Mouse (Mus musculus) MEL (cell line): ENCODE measurements around the gene Ilf2. TPM values are rescaled to one million over a fixed set of nuclear protein-coding genes. Genes with fewer than 3 reads are reported as not detected.

ENCODE experiments used
- DNase-seq: peaks from one replicate; pipeline ENCODE4 v3.0.0; 2011; ENCODE audit warnings: low read depth, low spot score
- H3K27ac ChIP-seq: 2 replicates; pipeline ENCODE4 v1.5.1; 2012; ENCODE audit warnings: low read depth, mild to moderate bottlenecking, control low read depth, low read length, moderate library complexity; ENCODE audit not compliant: control insufficient read depth
- H3K27me3 ChIP-seq, 2 experiments: fragments of 150-350 bp in 1 of 2; sonication (generic) in 1 of 2; 2 replicates each; pipeline ENCODE4 v1.6.1; 2012; ENCODE audit warnings: low read length in 2 of 2, mild to moderate bottlenecking in 2 of 2, improper control_type of control experiment in 1 of 2, moderate library complexity in 1 of 2; ENCODE audit not compliant: insufficient read depth in 2 of 2, control insufficient read depth in 1 of 2
- H3K36me3 ChIP-seq, 2 experiments: 2 replicates each; pipeline ENCODE4 v1.6.1; 2012 to 2014; ENCODE audit warnings: low read length in 2 of 2, improper control_type of control experiment in 1 of 2, inconsistent platforms in 1 of 2, mild to moderate bottlenecking in 1 of 2; ENCODE audit not compliant: insufficient read depth in 2 of 2, control insufficient read depth in 1 of 2
- H3K4me1 ChIP-seq, 2 experiments: fragments of 150-350 bp in 1 of 2; sonication (generic) in 1 of 2; 2 replicates each; pipeline ENCODE4 v1.6.1; 2012; ENCODE audit warnings: low read length in 2 of 2, improper control_type of control experiment in 1 of 2, mild to moderate bottlenecking in 1 of 2; ENCODE audit not compliant: insufficient read depth in 2 of 2, control insufficient read depth in 1 of 2
- H3K4me3 ChIP-seq, 2 experiments: fragments of 150-350 bp in 1 of 2; sonication (generic) in 1 of 2; 2 replicates each; pipeline ENCODE4 v1.5.1; 2012; ENCODE audit warnings: low read depth in 2 of 2, low read length in 2 of 2, mild to moderate bottlenecking in 2 of 2, moderate library complexity in 2 of 2, control low read depth in 1 of 2, improper control_type of control experiment in 1 of 2; ENCODE audit not compliant: control insufficient read depth in 1 of 2, insufficient read depth in 1 of 2
- H3K79me2 ChIP-seq: 2 replicates; pipeline ENCODE4 v1.6.1; 2012; ENCODE audit warnings: mild to moderate bottlenecking, low read length, moderate library complexity; ENCODE audit not compliant: control insufficient read depth, poor library complexity, insufficient read depth
- H3K9ac ChIP-seq: 2 replicates; pipeline ENCODE4 v1.6.1; 2012; ENCODE audit warnings: low read depth, mild to moderate bottlenecking, control low read depth, low read length, moderate library complexity; ENCODE audit not compliant: control insufficient read depth, poor library complexity, severe bottlenecking
- H3K9me3 ChIP-seq: fragments of 150-350 bp; sonication (generic); replicated peaks from 2 replicates; pipeline ENCODE4 v1.6.1; 2012; ENCODE audit warnings: mild to moderate bottlenecking, low read length, improper control_type of control experiment, moderate library complexity; ENCODE audit not compliant: insufficient read depth
- BHLHE40 ChIP-seq: IDR thresholded peaks from 2 replicates; pipeline ENCODE4 v1.6.1; 2012; ENCODE audit warnings: low read depth, mild to moderate bottlenecking, inconsistent platforms, low read length, improper control_type of control experiment, borderline replicate concordance
- CHD2 ChIP-seq: IDR thresholded peaks from 2 replicates; pipeline ENCODE4 v1.6.1; 2011; ENCODE audit warnings: low read length, improper control_type of control experiment
- CTCF ChIP-seq, 3 experiments: IDR thresholded peaks in 2 of 3; conservative IDR thresholded peaks in 1 of 3; 2 replicates each; pipeline ENCODE4 v1.5.1; 2011 to 2012; ENCODE audit warnings: low read length in 3 of 3, low read depth in 2 of 3, mild to moderate bottlenecking in 2 of 3, improper control_type of control experiment in 1 of 3, inconsistent platforms in 1 of 3, mixed read lengths in 1 of 3, moderate library complexity in 1 of 3; ENCODE audit not compliant: control insufficient read depth in 1 of 3, insufficient read depth in 1 of 3, poor library complexity in 1 of 3, severe bottlenecking in 1 of 3
- E2F4 ChIP-seq: IDR thresholded peaks from 2 replicates; pipeline ENCODE4 v1.6.1; 2011; ENCODE audit warnings: low read depth, low read length, improper control_type of control experiment, borderline replicate concordance
- ELF1 ChIP-seq: IDR thresholded peaks from 2 replicates; pipeline ENCODE4 v1.6.1; 2014; ENCODE audit warnings: low read depth, mild to moderate bottlenecking, inconsistent platforms, low read length, improper control_type of control experiment, moderate library complexity
- EP300 ChIP-seq, 2 experiments: IDR thresholded peaks; 2 replicates each; pipeline ENCODE4 v1.6.1; 2011; ENCODE audit warnings: improper control_type of control experiment in 2 of 2, low read length in 2 of 2, low read depth in 1 of 2, mild to moderate bottlenecking in 1 of 2
- ETS1 ChIP-seq: IDR thresholded peaks from 2 replicates; pipeline ENCODE4 v1.6.1; 2012; ENCODE audit warnings: low read depth, mild to moderate bottlenecking, inconsistent platforms, low read length, improper control_type of control experiment, moderate library complexity
- GABPA ChIP-seq: IDR thresholded peaks from 2 replicates; pipeline ENCODE4 v1.6.1; 2012; ENCODE audit warnings: low read depth, mild to moderate bottlenecking, inconsistent platforms, low read length, improper control_type of control experiment, moderate library complexity
- HCFC1 ChIP-seq: IDR thresholded peaks from 2 replicates; pipeline ENCODE4 v1.6.1; 2012; ENCODE audit warnings: low read depth, mild to moderate bottlenecking, inconsistent platforms, low read length, improper control_type of control experiment, moderate library complexity
- MAX ChIP-seq: IDR thresholded peaks from 2 replicates; pipeline ENCODE4 v1.6.1; 2011; ENCODE audit warnings: low read length, improper control_type of control experiment
- MAZ ChIP-seq: IDR thresholded peaks from 2 replicates; pipeline ENCODE4 v1.6.1; 2012; ENCODE audit warnings: low read depth, mild to moderate bottlenecking, inconsistent platforms, low read length, improper control_type of control experiment
- NELFE ChIP-seq: IDR thresholded peaks from 2 replicates; pipeline ENCODE4 v1.6.1; 2011; ENCODE audit warnings: low read depth, low read length, improper control_type of control experiment
- NRF1 ChIP-seq: IDR thresholded peaks from 2 replicates; pipeline ENCODE4 v1.6.1; 2014; ENCODE audit warnings: low read depth, mild to moderate bottlenecking, inconsistent platforms, low read length, improper control_type of control experiment, moderate library complexity; ENCODE audit not compliant: poor library complexity, insufficient read depth, severe bottlenecking
- POLR2A ChIP-seq, 2 experiments: IDR thresholded peaks; 2 replicates each; pipeline ENCODE4 v1.6.1; 2011 to 2012; ENCODE audit warnings: low read length in 2 of 2, mild to moderate bottlenecking in 2 of 2, control low read depth in 1 of 2, improper control_type of control experiment in 1 of 2, low read depth in 1 of 2, moderate library complexity in 1 of 2; ENCODE audit not compliant: control insufficient read depth in 1 of 2, insufficient read depth in 1 of 2, poor library complexity in 1 of 2
- RAD21 ChIP-seq: IDR thresholded peaks from 2 replicates; pipeline ENCODE4 v1.6.1; 2011; ENCODE audit warnings: mild to moderate bottlenecking, low read depth, low read length, improper control_type of control experiment
- SIN3A ChIP-seq: IDR thresholded peaks from 2 replicates; pipeline ENCODE4 v1.6.1; 2012; ENCODE audit warnings: low read length, improper control_type of control experiment, inconsistent platforms
- TBP ChIP-seq: IDR thresholded peaks from 2 replicates; pipeline ENCODE4 v1.8.0; 2011; ENCODE audit warnings: low read depth, low read length, improper control_type of control experiment
- TCF12 ChIP-seq: IDR thresholded peaks from 2 replicates; pipeline ENCODE4 v1.6.1; 2014; ENCODE audit warnings: low read depth, mild to moderate bottlenecking, inconsistent platforms, low read length, improper control_type of control experiment, moderate library complexity
- UBTF ChIP-seq: IDR thresholded peaks from 2 replicates; pipeline ENCODE4 v1.6.1; 2012; ENCODE audit warnings: low read depth, mild to moderate bottlenecking, inconsistent platforms, low read length, improper control_type of control experiment, moderate library complexity, borderline replicate concordance; ENCODE audit not compliant: insufficient read depth
- USF1 ChIP-seq: IDR thresholded peaks from 2 replicates; pipeline ENCODE4 v1.6.1; 2014; ENCODE audit warnings: low read depth, mild to moderate bottlenecking, inconsistent platforms, low read length, improper control_type of control experiment, moderate library complexity
- USF2 ChIP-seq, 2 experiments: IDR thresholded peaks; 2 replicates each; pipeline ENCODE4 v1.6.1; 2011 to 2012; ENCODE audit warnings: improper control_type of control experiment in 2 of 2, low read length in 2 of 2, borderline replicate concordance in 1 of 2, inconsistent platforms in 1 of 2, low read depth in 1 of 2, mild to moderate bottlenecking in 1 of 2; ENCODE audit not compliant: insufficient read depth in 1 of 2
- ZC3H11A ChIP-seq: IDR thresholded peaks from 2 replicates; pipeline ENCODE4 v1.6.1; 2012; ENCODE audit warnings: low read depth, mild to moderate bottlenecking, inconsistent platforms, low read length, improper control_type of control experiment
- ZMIZ1 ChIP-seq: IDR thresholded peaks from 2 replicates; pipeline ENCODE4 v1.6.1; 2012; ENCODE audit warnings: low read depth, mild to moderate bottlenecking, inconsistent platforms, low read length, improper control_type of control experiment, moderate library complexity
- polyA plus RNA-seq, 2 experiments: library from polyadenylated mRNA; stranded (reverse) in 1 of 2; unstranded in 1 of 2; fragments of >175 nt in 1 of 2; fragments of >200 nt in 1 of 2; gene quantifications; 2 replicates each; pipeline versions ENCODE4 v1.2.1 to v1.2.4; 2012; ENCODE audit warnings: low replicate concordance in 2 of 2, low read depth in 1 of 2; ENCODE audit not compliant: insufficient read length in 2 of 2, insufficient read depth in 1 of 2, missing spikeins in 1 of 2
- total RNA-seq: library from RNA; depleted of rRNA; stranded (reverse); fragments of 300-350 nt; gene quantifications from 2 replicates; pipeline ENCODE4 v1.2.3, GENCODE M21; 2012

Ilf2 gene
- total and polyA plus RNA-seq, 3 experiments, result 107 to 223 (median 175) TPM

DNA sequence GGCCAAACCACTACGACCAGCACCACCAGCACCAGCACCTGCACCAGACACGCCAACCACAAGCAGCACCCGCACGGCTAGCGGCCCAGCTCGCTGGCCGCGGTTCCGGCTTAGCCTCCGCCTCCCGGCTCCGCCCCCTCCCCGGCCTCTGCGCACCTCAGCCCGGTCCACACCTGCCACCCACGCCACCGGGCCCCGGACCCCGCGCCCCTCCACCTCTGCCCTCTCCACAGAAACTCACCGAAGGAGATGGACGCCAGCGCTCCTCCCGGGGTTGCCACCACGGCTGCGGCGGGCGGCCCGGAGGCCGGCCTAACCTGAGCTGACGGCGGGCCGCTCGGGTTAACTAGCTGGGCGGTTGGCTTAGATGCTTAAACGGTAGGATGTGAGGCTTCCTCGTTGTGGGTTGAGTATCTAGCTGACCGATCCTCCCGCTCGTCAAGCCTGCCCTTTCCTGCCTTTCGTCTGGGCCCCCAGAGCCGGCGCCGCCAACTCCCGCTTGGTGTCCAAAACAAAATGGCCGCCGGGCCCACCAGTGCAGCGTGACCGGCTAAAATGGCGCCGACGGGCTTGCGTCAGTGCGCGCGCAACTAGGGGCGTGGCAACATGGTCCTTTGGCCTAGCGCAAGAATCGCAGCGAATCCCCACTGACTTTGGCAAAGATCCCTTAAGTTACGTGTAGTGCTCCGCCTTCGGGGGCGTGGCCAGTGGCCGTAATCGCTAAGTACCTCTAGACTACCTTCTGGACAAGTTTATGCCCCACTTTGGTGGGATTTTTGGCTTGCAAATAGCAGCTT lies 33.2 kb downstream of the Ilf2 start, which contains the start of gene Chtop (continued):
- TF ChIP-seq NELFE (peak; percentile 86), SIN3A (peak; percentile 81), GABPA (peak; percentile 36; the same call in 1 of the 2 replicates), NRF1 (peak; percentile 81), BHLHE40 (0 out of 2 replicates have a peak, but pooled peaks have one; percentile 3), ETS1 (peak; percentile 18; the same call in 1 of the 2 replicates), CTCF (IDR thresholded peaks at IDR 0.05 in 2 of 3, conservative IDR thresholded peaks at IDR 0.05 in 1 of 3; ENCODE audit: control insufficient read depth in 1 of 3, insufficient read depth in 1 of 3, low read depth in 2 of 3, low read length in 3 of 3, poor library complexity in 1 of 3, severe bottlenecking in 1 of 3) (no peak), E2F4 (peak; percentile 72; the same call in 1 of the 2 replicates), RAD21 (no peak), CHD2 (no peak)

DNA sequence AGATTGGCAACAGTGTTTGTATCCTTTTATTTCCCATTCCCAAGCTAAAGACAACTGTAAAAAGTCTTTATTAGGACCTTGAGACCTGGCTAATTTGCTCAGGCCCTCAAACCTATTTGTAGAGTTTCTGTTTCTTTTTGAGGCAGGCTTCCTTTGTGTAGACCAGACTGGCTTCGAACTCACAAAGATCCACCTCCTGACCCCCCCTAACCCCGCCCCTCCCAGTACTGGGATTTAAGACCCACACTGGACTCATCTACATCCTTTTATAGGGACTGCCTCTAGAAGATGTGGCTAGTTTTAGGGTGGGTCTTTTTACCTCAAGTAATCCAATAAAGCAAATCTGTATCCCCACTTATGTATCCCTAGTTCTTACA lies 33.8 kb downstream of the Ilf2 start:
- no peaks in the 10 kb centered on the region for H3K9me3 ChIP-seq
- H3K36me3 ChIP-seq, result peaks cover 27 to 34% of the 10 kb centered on the region in 2 experiments
- H3K27ac ChIP-seq, result peak overlapping the region; percentile 83
- peak overlapping the region; percentile 72 for H3K9ac ChIP-seq
- peak overlapping the region; percentile 51 to 93 for H3K4me3 ChIP-seq
- H3K4me1 ChIP-seq, result peaks cover 2 to 24% of the 10 kb centered on the region in 2 experiments; a peak in 3 of 4 replicates
- no peak for DNase-seq
- TF ChIP-seq E2F4 (no peak), UBTF (0 out of 2 replicates have a peak, but pooled peaks have one; percentile 9)
- H3K79me2 ChIP-seq, result peaks cover 27% of the 10 kb centered on the region
- H3K27me3 ChIP-seq, result no peaks in the 10 kb centered on the region

GRCm38 (mm10) chr3:90512276-90512675 lies 36.4 kb downstream of the Ilf2 start:
- Histone ChIP-seq H3K79me2 (peaks cover 19% of the 10 kb centered on the region), H3K4me3 (no peak overlapping the region), H3K36me3 (peaks cover 3 to 15% of the 10 kb centered on the region in 2 experiments), H3K27ac (no peak overlapping the region), H3K27me3 (no peaks in the 10 kb centered on the region), H3K4me1 (peaks cover 1 to 25% of the 10 kb centered on the region in 2 experiments; a peak in 3 of 4 replicates), H3K9me3 (no peaks in the 10 kb centered on the region), H3K9ac (no peak overlapping the region)
- TF ChIP-seq GABPA (no peak), TBP (no peak), NRF1 (no peak), ZMIZ1 (no peak), HCFC1 (no peak), USF2 (IDR thresholded peaks at IDR 0.05; ENCODE audit: borderline replicate concordance in 1 of 2, insufficient read depth in 1 of 2, low read depth in 1 of 2, low read length in 2 of 2) (no peak), MAX (no peak), USF1 (no peak), MAZ (no peak), ELF1 (no peak), E2F4 (no peak), NELFE (no peak), TCF12 (no peak), SIN3A (no peak), ZC3H11A (no peak), CHD2 (no peak), EP300 (IDR thresholded peaks at IDR 0.05; ENCODE audit: low read depth in 1 of 2, low read length in 2 of 2) (no peak), POLR2A (IDR thresholded peaks at IDR 0.05; ENCODE audit: control insufficient read depth in 1 of 2, insufficient read depth in 1 of 2, low read depth in 1 of 2, low read length in 2 of 2, poor library complexity in 1 of 2) (no peak)
- DNase-seq, result no peak
